Mouse (Mus musculus) hindbrain, postnatal 0 days (tissue): ENCODE results near the gene Disc1. TPM values are rescaled to one million over a fixed set of nuclear protein-coding genes. Genes with fewer than 3 reads are reported as not detected.

ENCODE experiments used
- ATAC-seq: fragments of 200-750 bp; cut with Nextera tagmentation; 2 replicates; pipeline ENCODE4 v1.8.0; 2017; ENCODE audit warnings: mild to moderate bottlenecking, moderate TSS enrichment, moderate library complexity
- DNase-seq: peaks from one replicate; pipeline ENCODE4 v3.0.0-alpha.2; 2015; ENCODE audit warnings: low spot score
- H3K27ac ChIP-seq: fragments of 300-500 bp; sonication (generic); 2 replicates; pipeline ENCODE4 v1.5.1; 2014; ENCODE audit warnings: mild to moderate bottlenecking
- H3K27me3 ChIP-seq: fragments of 300-500 bp; sonication (generic); 2 replicates; pipeline ENCODE4 v1.6.1; 2014; ENCODE audit warnings: low read length, mixed read lengths; ENCODE audit not compliant: insufficient read depth
- H3K36me3 ChIP-seq: fragments of 300-500 bp; sonication (generic); 2 replicates; pipeline ENCODE4 v1.6.1; 2014; ENCODE audit warnings: low read length, mixed read lengths; ENCODE audit not compliant: insufficient read depth
- H3K4me1 ChIP-seq: fragments of 300-500 bp; sonication (generic); 2 replicates; pipeline ENCODE4 v1.6.1; 2014; ENCODE audit warnings: antibody characterized with exemption, low read length, mixed read lengths; ENCODE audit not compliant: insufficient read depth
- H3K4me2 ChIP-seq: fragments of 300-500 bp; sonication (generic); 2 replicates; pipeline ENCODE4 v1.6.1; 2014; ENCODE audit warnings: low read depth, mild to moderate bottlenecking, low read length, moderate library complexity, mixed read lengths
- H3K4me3 ChIP-seq: fragments of 300-500 bp; sonication (generic); 2 replicates; pipeline ENCODE4 v1.5.1; 2014; ENCODE audit warnings: low read length
- H3K9ac ChIP-seq: fragments of 300-500 bp; sonication (generic); replicated peaks from 2 replicates; pipeline ENCODE4 v1.6.1; 2014; ENCODE audit warnings: mild to moderate bottlenecking, low read length, moderate library complexity, mixed read lengths
- H3K9me3 ChIP-seq: fragments of 300-500 bp; sonication (generic); 2 replicates; pipeline ENCODE4 v1.6.1; 2016; ENCODE audit warnings: low read length, mixed read lengths
- CTCF ChIP-seq: IDR thresholded peaks from 2 replicates; pipeline ENCODE4 v1.5.1; 2016; ENCODE audit warnings: antibody characterized with exemption, control low read depth, low read depth
- WGBS: fragments of 180-500 bp; shearing (Covaris S2); extraction: QIAGEN DNeasy Blood & Tissue Kit; methylation state at CpG from one replicate; pipeline ENCODE4 v1.1.7; 2014; 5-methylcytosine and 5-hydroxymethylcytosine counted together
- polyA plus RNA-seq: library from polyadenylated mRNA; unstranded; fragments of >200 nt; fragmentation: Nextera tagmentation; extraction: Ambion mirVana; gene quantifications from 2 replicates; pipeline ENCODE4 v1.2.1, GENCODE M21; 2015
- total RNA-seq: library from RNA; depleted of rRNA; stranded (reverse); fragments of >200 nt; gene quantifications from 2 replicates; pipeline ENCODE4 v1.2.3, GENCODE M21; 2014

Gene Disc1
- total and polyA plus RNA-seq, 2 experiments from 2014 or later = 2.5 to 10.7 TPM

- ATAC-seq (peak; percentile 64), DNase-seq (peak; percentile 62)
- H3K4me1 ChIP-seq = peaks cover 13% of the 10 kb centered on the region
- H3K4me3 ChIP-seq = no peak overlapping the region
- H3K9me3 ChIP-seq = no peaks in the 10 kb centered on the region
- H3K9ac ChIP-seq = peak overlapping the region; percentile 25; the same call in 1 of the 2 replicates
- no peaks in the 10 kb centered on the region for H3K36me3 ChIP-seq
- no peak for TF ChIP-seq CTCF
- 7% methylated on average over 22 of the region's 22 CpGs for WGBS
- H3K27ac ChIP-seq = peak overlapping the region; percentile 71
- no peaks in the 10 kb centered on the region for H3K27me3 ChIP-seq
- H3K4me2 ChIP-seq = peak overlapping the region; percentile 38
Observed at GRCm38 (mm10) chr8:125235898-125236835, 182.2 kb downstream of the Disc1 start.

- no peak overlapping the region for H3K4me2 ChIP-seq
- H3K36me3 ChIP-seq = no peaks in the 10 kb centered on the region
- 76% methylated on average over 4 of the region's 4 CpGs for WGBS
- no peaks in the 10 kb centered on the region for H3K27me3 ChIP-seq
- H3K4me1 ChIP-seq = peaks cover 11% of the 10 kb centered on the region
- ATAC-seq = no peak
- TF ChIP-seq CTCF = no peak
- H3K9me3 ChIP-seq = no peaks in the 10 kb centered on the region
- H3K27ac ChIP-seq = no peak overlapping the region
- H3K4me3 ChIP-seq = no peak overlapping the region
- no peak overlapping the region for H3K9ac ChIP-seq
- no peak for DNase-seq
Observed at GRCm38 (mm10) chr8:125240763-125241162, 186.8 kb downstream of the Disc1 start.

- Histone ChIP-seq H3K36me3 (no peaks in the 10 kb centered on the region), H3K4me2 (no peak overlapping the region), H3K27ac (no peak overlapping the region), H3K4me3 (no peak overlapping the region), H3K27me3 (no peaks in the 10 kb centered on the region), H3K9ac (no peak overlapping the region), H3K4me1 (no peaks in the 10 kb centered on the region), H3K9me3 (no peaks in the 10 kb centered on the region)
- 38% methylated on average over 10 of the region's 10 CpGs for WGBS
- TF ChIP-seq CTCF = no peak
- ATAC-seq (no peak), DNase-seq (peak; percentile 47)
Observed at GRCm38 (mm10) chr8:125242382-125242781, 188.4 kb downstream of the Disc1 start.

- no peak for TF ChIP-seq CTCF
- no peak overlapping the region for H3K9ac ChIP-seq
- no peak overlapping the region for H3K27ac ChIP-seq
Observed at GRCm38 (mm10) chr8:125242921-125243320, 188.9 kb downstream of the Disc1 start.

DNA sequence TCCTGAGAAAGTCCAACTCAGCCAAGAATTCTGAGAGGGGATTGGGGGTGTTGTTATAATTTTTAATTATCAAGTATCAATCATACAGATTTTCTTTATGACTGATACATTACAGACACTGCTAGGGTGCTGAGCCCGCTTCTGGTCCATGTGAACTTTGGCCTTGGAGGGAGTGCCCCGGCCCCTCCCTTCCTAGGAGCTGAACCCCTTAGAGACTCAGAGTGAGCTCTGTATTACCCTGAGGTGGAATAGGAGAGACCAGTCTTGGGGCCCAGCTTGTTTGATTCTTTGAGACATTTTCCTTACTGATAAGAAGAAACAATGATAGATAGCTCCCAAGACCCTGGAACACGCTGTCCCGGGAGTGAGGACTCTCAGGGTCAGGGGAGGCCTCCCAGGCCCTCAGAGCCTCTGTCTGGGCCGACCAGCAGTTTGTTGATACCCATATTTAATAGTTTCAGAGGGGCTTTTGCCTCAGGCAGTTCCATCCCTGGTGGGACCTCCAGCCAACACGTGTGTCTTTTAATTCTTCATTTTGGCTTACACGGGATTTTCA lies 192.8 kb downstream of the Disc1 start:
- H3K9me3 ChIP-seq = no peaks in the 10 kb centered on the region
- WGBS = 52% methylated on average over 7 of the region's 7 CpGs
- H3K4me3 ChIP-seq = no peak overlapping the region
- no peak for DNase-seq
- H3K27me3 ChIP-seq = no peaks in the 10 kb centered on the region
- no peak for ATAC-seq
- H3K36me3 ChIP-seq = no peaks in the 10 kb centered on the region
- no peak overlapping the region for H3K9ac ChIP-seq
- no peak overlapping the region for H3K4me2 ChIP-seq
- no peak overlapping the region for H3K27ac ChIP-seq
- H3K4me1 ChIP-seq = no peaks in the 10 kb centered on the region
- no peak for TF ChIP-seq CTCF

More at GRCm38 (mm10) chr8:125242921-125243320, 188.9 kb downstream of the Disc1 start:
- WGBS = 34% methylated on average over 4 of the region's 4 CpGs
- Histone ChIP-seq H3K4me2 (no peak overlapping the region), H3K36me3 (no peaks in the 10 kb centered on the region), H3K4me1 (no peaks in the 10 kb centered on the region), H3K9me3 (no peaks in the 10 kb centered on the region), H3K27me3 (no peaks in the 10 kb centered on the region), H3K4me3 (no peak overlapping the region)
- ATAC-seq (no peak), DNase-seq (no peak)

GRCm38 (mm10) chr8:125247349-125247748 lies 193.4 kb downstream of the Disc1 start:
- ATAC-seq (no peak), DNase-seq (no peak)
- Histone ChIP-seq H3K4me1 (no peaks in the 10 kb centered on the region), H3K27me3 (no peaks in the 10 kb centered on the region), H3K27ac (no peak overlapping the region), H3K36me3 (no peaks in the 10 kb centered on the region), H3K4me2 (no peak overlapping the region), H3K9ac (no peak overlapping the region), H3K4me3 (no peak overlapping the region), H3K9me3 (no peaks in the 10 kb centered on the region)
- TF ChIP-seq CTCF = no peak
- 3% methylated on average over 1 of the region's 1 CpGs for WGBS

DNA sequence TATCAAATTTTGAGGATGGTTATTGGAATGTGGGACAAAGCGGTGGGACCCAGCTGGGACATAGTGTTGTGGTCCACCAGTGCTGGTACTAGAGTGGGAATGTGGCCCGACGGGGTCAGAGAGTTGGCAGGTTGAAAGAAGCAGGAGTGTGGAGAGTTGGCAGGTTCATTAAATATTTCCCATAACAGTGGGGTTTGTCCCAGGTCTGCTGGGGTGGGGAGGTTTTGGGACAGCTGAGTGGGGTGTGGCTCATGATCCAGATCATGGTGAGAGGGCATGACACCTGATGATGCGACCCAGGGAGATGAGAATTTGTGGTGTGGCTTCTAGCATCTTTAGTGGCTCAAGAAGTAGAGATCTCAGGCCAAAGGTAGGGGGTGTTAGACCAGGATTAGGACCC lies 199.0 kb downstream of the Disc1 start:
- no peak for TF ChIP-seq CTCF
- DNase-seq = no peak
- H3K4me2 ChIP-seq = no peak overlapping the region
- H3K36me3 ChIP-seq = no peaks in the 10 kb centered on the region
- no peak overlapping the region for H3K9ac ChIP-seq
- no peaks in the 10 kb centered on the region for H3K9me3 ChIP-seq
- no peaks in the 10 kb centered on the region for H3K27me3 ChIP-seq
- ATAC-seq = no peak
- H3K4me3 ChIP-seq = no peak overlapping the region
- H3K27ac ChIP-seq = peak overlapping the region; percentile 92; the same call in 1 of the 2 replicates
- WGBS = 97% methylated on average over 4 of the region's 4 CpGs
- peaks cover 15% of the 10 kb centered on the region for H3K4me1 ChIP-seq
